Mouse (Mus musculus) forebrain, postnatal 0 days (tissue): ENCODE data around the gene Efna5. TPM values are rescaled to one million over a fixed set of nuclear protein-coding genes. Genes with fewer than 3 reads are reported as not detected.
A peak's percentile ranks its signal among the peaks of the same experiment; 100 is the strongest.

Experiments
- ATAC-seq: fragments of 200-750 bp; cut with Nextera tagmentation; 2 replicates; pipeline ENCODE4 v1.8.0; 2017; ENCODE audit warnings: mild to moderate bottlenecking, moderate library complexity
- DNase-seq: peaks from one replicate; pipeline ENCODE4 v3.0.0-alpha.2; 2015
- H3K27ac ChIP-seq: fragments of 300-500 bp; sonication (generic); 2 replicates; pipeline ENCODE4 v1.5.1; 2014; ENCODE audit warnings: low read depth, mild to moderate bottlenecking, antibody characterized with exemption, low read length, moderate library complexity, mixed read lengths
- H3K27me3 ChIP-seq: fragments of 300-500 bp; sonication (generic); 2 replicates; pipeline ENCODE4 v1.6.1; 2014; ENCODE audit warnings: mild to moderate bottlenecking, low read length, mixed read lengths; ENCODE audit not compliant: insufficient read depth
- H3K36me3 ChIP-seq: fragments of 300-500 bp; sonication (generic); 2 replicates; pipeline ENCODE4 v1.6.1; 2014; ENCODE audit warnings: mild to moderate bottlenecking, moderate library complexity; ENCODE audit not compliant: insufficient read depth
- H3K4me1 ChIP-seq: fragments of 300-500 bp; sonication (generic); 2 replicates; pipeline ENCODE4 v1.6.1; 2014; ENCODE audit warnings: antibody characterized with exemption; ENCODE audit not compliant: insufficient read depth
- H3K4me2 ChIP-seq: fragments of 300-500 bp; sonication (generic); 2 replicates; pipeline ENCODE4 v1.6.1; 2014; ENCODE audit warnings: low read depth, mild to moderate bottlenecking, moderate library complexity
- H3K4me3 ChIP-seq: fragments of 300-500 bp; sonication (generic); 2 replicates; pipeline ENCODE4 v1.5.1; 2014; ENCODE audit warnings: low read depth, low read length, mixed read lengths
- H3K9ac ChIP-seq: fragments of 300-500 bp; sonication (generic); 2 replicates; pipeline ENCODE4 v1.6.1; 2014; ENCODE audit warnings: mild to moderate bottlenecking
- H3K9me3 ChIP-seq: fragments of 300-500 bp; sonication (generic); 2 replicates; pipeline ENCODE4 v1.6.1; 2016; ENCODE audit warnings: low read length
- CTCF ChIP-seq: sonication (generic); IDR thresholded peaks from 2 replicates; pipeline ENCODE4 v1.5.1; 2016; ENCODE audit warnings: antibody characterized with exemption, control low read depth, low read depth
- WGBS: fragments of 180-500 bp; shearing (Covaris S2); extraction: QIAGEN DNeasy Blood & Tissue Kit; methylation state at CpG from one replicate; pipeline ENCODE4 v1.1.7; 2014; 5-methylcytosine and 5-hydroxymethylcytosine counted together
- polyA plus RNA-seq: library from polyadenylated mRNA; unstranded; fragments of >200 nt; fragmentation: Nextera tagmentation; extraction: Ambion mirVana; gene quantifications from 2 replicates; pipeline ENCODE4 v1.2.1, GENCODE M21; 2015
- total RNA-seq: library from RNA; depleted of rRNA; stranded (reverse); fragments of >200 nt; gene quantifications from 2 replicates; pipeline ENCODE4 v1.2.3, GENCODE M21; 2014

Gene Efna5
- total and polyA plus RNA-seq, 2 experiments from 2014 or later, result 7.0 to 27.0 TPM

DNA sequence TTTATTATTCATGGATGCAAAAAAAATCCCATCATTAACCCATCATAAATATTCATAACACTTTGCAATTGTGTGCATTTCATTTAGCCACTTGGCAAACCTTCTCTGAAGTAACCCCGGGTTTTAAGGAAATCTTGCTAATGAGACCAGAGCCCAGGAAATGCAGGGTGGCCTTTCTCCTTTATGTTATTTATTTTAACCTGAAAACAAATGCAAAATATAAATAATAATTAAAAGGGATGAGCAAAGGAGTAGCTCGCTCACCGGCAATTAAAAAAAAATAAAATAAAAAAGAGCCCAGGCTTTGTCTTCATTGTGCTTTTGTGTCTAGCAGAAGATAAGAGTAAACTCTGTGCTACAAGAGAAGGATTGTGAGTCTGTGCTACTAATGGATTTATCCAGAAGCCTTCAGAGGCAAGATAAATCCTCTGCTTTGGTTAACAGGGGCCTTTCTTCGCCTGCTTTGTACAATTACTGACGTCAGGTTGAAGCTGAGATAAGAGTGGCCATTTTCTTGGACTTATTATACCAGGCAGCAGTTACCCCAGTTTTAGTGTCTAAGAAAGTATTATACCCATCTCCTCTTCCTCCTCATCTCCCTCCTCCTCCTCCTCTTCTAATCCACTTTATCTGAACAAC is 288.6 kb downstream of the Efna5 start:
- no peak overlapping the region for H3K27ac ChIP-seq

DNA sequence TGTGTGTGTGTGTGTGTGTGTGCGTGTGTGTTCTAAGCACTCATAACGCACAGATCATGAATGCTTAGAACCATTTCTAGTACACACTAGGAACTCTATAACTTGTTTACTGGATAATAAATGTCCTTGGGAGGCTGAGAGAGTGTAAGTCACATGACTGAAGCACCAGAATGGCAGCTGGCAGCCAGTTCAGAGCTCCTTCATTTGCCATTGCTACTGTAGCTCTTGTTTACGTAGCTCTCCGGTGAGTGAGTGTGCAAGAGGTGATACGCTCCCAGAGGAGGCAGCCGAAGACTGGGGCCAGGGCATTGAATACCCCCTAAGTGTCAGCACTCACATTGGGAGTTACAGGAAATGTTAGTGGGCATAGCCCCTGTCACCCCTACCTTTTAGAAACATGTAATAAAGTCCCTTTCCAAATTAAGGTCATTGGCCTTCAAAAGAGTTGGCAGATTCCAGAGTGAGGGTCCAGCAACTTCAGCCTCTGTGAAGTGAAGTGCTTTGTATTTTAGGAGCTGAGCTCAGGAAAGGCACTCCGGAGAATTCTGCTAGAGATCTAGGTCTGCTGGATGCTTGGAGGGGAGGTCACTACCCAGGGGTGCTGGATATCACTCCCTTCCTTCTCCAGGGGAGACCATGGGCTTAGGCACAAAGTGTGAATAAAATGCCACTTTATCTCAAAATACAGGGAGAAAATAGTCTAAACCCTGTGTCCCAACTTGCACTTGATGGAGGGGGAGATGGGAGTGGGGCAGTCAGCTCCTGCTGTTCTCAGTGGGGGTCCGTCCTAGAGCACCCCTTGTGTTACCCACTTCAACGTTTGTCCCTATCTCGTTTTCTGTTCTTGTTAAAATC is 289.3 kb downstream of the Efna5 start:
- Histone ChIP-seq H3K9ac (no peak overlapping the region), H3K4me2 (no peak overlapping the region), H3K27me3 (no peaks in the 10 kb centered on the region), H3K27ac (no peak overlapping the region), H3K4me1 (0 out of 2 replicates have a peak, but pooled peaks cover 3% of the 10 kb centered on the region), H3K36me3 (no peaks in the 10 kb centered on the region), H3K9me3 (0 out of 2 replicates have a peak, but pooled peaks cover 5% of the 10 kb centered on the region), H3K4me3 (no peak overlapping the region)
- DNase-seq (no peak), ATAC-seq (no peak)
- TF ChIP-seq CTCF, result no peak
- 42% methylated on average over 10 of the region's 10 CpGs for WGBS

More for the DNA sequence above, 288.6 kb downstream of the Efna5 start:
- DNase-seq, result no peak
- no peak for ATAC-seq
- WGBS, result 21% methylated on average over 5 of the region's 5 CpGs
- Histone ChIP-seq H3K9me3 (no peaks in the 10 kb centered on the region), H3K36me3 (no peaks in the 10 kb centered on the region), H3K4me1 (0 out of 2 replicates have a peak, but pooled peaks cover 3% of the 10 kb centered on the region), H3K9ac (no peak overlapping the region), H3K27me3 (no peaks in the 10 kb centered on the region), H3K4me3 (no peak overlapping the region), H3K4me2 (no peak overlapping the region)
- TF ChIP-seq CTCF, result no peak

DNA sequence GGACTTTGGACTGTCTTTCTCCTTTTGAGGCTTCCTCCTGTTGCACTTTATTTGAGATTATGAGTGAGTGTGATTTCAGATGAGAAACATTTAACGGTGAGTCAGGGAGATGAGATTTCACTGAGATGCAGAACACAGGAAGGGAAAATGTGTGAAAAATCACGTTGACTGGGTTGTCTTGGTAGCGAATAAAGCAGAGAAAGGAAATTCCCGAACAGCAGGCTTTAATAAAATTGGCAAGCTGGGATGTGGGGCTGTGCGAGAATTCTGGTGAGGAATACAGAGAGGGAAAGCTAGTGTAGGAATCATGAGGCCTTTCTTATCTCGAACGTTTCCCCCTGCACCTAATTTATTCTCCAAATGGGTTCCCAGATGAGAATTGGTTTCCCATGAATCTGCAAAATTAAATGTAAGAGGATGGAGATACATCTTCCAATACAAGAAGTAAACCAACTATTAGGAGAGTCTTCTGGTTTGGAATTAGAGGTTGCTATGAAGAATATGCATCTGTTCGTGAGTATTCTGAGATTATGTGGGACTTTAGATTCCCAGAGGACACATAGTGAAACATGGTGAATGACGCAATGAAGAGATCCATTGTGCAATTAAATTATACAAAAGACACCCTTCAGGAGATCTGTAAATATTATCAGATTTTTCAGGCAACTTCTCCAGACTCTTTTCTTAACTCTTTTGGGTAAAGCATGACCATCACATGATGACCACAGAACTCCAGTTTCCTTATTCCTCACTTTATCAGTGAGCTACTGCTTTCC is 290.2 kb downstream of the Efna5 start:
- Histone ChIP-seq H3K9ac (no peak overlapping the region), H3K4me3 (no peak overlapping the region), H3K4me2 (no peak overlapping the region), H3K27ac (no peak overlapping the region), H3K9me3 (0 out of 2 replicates have a peak, but pooled peaks cover 5% of the 10 kb centered on the region), H3K4me1 (0 out of 2 replicates have a peak, but pooled peaks cover 3% of the 10 kb centered on the region), H3K27me3 (no peaks in the 10 kb centered on the region), H3K36me3 (no peaks in the 10 kb centered on the region)
- ATAC-seq (peak; percentile 64), DNase-seq (peak; percentile 50)
- 60% methylated on average over 9 of the region's 9 CpGs for WGBS
- TF ChIP-seq CTCF, result no peak

DNA sequence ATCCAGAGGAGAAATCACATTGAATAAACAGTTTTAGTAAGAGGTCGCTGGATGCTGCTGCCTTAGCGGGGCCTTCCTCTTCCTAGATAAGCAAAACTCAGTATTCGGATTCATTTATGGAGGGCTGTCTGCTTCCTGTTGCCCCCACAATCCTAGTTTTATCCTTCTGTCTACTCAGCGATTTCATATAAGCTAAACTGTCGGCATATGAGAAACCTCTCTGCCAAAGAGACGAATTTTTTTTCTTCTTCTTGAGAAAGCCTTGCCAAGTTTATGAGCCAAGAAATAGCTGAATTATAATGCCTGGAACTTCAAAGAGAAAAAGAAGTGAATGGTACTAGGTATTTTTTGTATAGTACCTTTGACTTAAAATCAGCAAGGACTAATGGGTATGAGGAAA is 301.0 kb downstream of the Efna5 start:
- H3K27me3 ChIP-seq, result no peaks in the 10 kb centered on the region
- no peaks in the 10 kb centered on the region for H3K9me3 ChIP-seq
- WGBS, result 49% methylated on average over 6 of the region's 6 CpGs
- no peaks in the 10 kb centered on the region for H3K4me1 ChIP-seq
- ATAC-seq, result no peak
- DNase-seq, result peak; percentile 51
- H3K27ac ChIP-seq, result no peak overlapping the region
- H3K9ac ChIP-seq, result no peak overlapping the region
- no peaks in the 10 kb centered on the region for H3K36me3 ChIP-seq
- TF ChIP-seq CTCF, result no peak
- H3K4me2 ChIP-seq, result peak overlapping the region; percentile 13; the same call in 1 of the 2 replicates
- H3K4me3 ChIP-seq, result no peak overlapping the region

DNA sequence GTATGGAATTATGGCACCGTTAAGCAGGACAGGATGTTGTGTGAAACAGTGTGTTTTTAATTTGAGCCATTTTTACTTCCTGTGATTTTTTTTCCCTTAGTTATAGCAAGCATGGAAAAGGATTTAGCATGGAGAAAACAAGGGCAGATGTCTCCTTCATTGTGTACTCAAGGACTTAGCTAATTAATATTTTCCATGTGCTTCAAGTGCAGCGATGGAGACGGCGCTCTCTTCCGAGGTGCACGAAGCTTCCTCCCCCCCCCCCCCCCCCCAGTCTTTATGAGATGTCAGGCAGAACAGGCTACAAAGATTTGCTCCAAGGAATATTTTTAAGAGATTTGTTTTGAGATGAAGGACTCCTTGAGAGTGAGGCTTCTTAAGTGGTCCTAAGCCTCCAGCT is 301.5 kb downstream of the Efna5 start:
- H3K27me3 ChIP-seq, result no peaks in the 10 kb centered on the region
- H3K27ac ChIP-seq, result no peak overlapping the region
- H3K4me3 ChIP-seq, result no peak overlapping the region
- H3K36me3 ChIP-seq, result no peaks in the 10 kb centered on the region
- ATAC-seq, result no peak
- no peaks in the 10 kb centered on the region for H3K4me1 ChIP-seq
- H3K9me3 ChIP-seq, result no peaks in the 10 kb centered on the region
- no peak overlapping the region for H3K9ac ChIP-seq
- H3K4me2 ChIP-seq, result peak overlapping the region; percentile 13; the same call in 1 of the 2 replicates
- no peak for DNase-seq
- 37% methylated on average over 6 of the region's 6 CpGs for WGBS
- TF ChIP-seq CTCF, result no peak

DNA sequence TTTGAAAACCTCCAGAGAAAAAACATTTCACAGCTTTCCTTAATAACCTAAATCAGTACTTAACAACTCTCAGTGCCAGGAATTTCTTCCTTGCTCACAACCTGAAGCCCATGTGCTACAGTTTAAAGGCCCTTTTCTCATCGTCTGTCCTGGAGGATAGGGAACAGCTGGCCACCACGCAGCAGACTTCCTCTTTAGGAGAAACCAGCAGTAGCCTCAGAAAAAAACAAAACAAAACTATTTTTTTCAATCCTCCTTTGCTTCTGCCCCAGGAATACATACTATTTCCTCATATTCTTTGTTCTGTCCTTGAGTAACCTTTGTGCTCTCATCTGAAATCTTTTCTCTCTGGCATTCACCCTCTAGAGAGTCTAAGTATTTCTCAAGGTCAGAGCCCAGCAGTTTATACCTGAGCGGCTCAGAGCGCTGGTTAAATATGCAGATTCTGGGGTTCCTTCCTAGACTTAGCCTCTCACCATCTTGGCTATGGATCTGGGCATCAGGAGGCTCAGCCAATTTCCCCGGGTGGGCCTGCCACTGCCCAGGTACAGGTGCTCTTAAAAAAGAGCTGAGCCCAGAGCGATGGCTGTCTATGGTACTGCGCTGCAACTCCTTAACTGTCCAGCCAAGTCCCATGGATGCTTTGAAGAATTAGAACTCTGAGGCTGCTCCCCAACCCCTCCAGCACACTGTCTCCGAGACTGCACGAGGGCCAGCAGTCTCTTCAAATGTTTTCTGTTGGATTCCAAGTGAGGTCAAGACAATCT is 306.4 kb downstream of the Efna5 start:
- DNase-seq (no peak), ATAC-seq (no peak)
- TF ChIP-seq CTCF, result no peak
- Histone ChIP-seq H3K27ac (no peak overlapping the region), H3K4me2 (no peak overlapping the region), H3K36me3 (no peaks in the 10 kb centered on the region), H3K27me3 (no peaks in the 10 kb centered on the region), H3K4me3 (no peak overlapping the region), H3K9me3 (no peaks in the 10 kb centered on the region), H3K9ac (no peak overlapping the region), H3K4me1 (no peaks in the 10 kb centered on the region)
- WGBS, result 82% methylated on average over 9 of the region's 9 CpGs
